Mouse (Mus musculus) CD8-positive naive resting alpha-beta T cell, adult 2 months (primary cell): ENCODE measurements around the gene Bcl9l.

ENCODE experiments used
- DNase-seq, 2 experiments: peaks; one replicate each; pipeline ENCODE4 v3.0.0; 2022; ENCODE audit warnings: low read depth in 2 of 2, low spot score in 2 of 2

Gene Bcl9l

DNA sequence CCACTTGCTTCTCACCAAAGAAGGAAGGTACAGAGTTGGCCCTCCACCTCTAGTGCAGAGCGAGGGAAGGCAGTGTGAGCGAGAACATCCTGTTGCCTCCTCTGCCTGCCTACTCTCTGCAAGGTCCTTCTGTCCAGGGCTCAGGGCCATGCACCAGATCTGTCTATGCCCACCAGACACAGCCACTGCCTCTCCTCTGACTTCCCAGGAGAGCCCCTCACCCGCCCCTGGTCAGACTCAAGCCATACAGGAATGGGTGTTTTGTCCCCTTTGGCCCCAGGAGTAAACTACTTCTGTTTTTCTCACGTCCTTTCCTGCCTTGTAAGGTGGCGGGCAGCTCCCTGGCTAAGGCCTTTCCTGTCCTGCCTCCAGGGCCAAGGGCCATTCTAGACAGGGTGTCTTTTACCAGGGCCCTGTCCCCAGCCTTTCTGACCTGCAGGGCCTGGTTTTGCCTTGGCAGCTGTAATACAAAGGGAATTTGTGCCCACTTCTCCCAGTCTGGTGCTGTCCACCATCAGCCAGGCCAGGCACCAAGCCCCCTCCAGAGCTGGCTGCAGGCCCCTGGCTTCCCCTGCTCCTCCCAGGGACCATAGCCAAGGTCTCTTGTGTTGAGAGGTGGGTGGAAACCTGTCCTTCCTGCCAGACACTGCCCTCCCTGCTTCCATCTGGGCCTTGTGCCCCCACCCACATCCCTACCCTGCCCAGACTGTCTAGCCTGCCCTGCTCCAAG is 28.4 kb downstream of the Bcl9l start:
- peak in 1 of 2 experiments; percentile 50 for DNase-seq

- no peak for DNase-seq
Measured at GRCm38 (mm10) chr9:44511935-44512716, 29.5 kb downstream of the Bcl9l start.

GRCm38 (mm10) chr9:44512717-44513003 is 30.0 kb downstream of the Bcl9l start:
- DNase-seq = no peak

DNA sequence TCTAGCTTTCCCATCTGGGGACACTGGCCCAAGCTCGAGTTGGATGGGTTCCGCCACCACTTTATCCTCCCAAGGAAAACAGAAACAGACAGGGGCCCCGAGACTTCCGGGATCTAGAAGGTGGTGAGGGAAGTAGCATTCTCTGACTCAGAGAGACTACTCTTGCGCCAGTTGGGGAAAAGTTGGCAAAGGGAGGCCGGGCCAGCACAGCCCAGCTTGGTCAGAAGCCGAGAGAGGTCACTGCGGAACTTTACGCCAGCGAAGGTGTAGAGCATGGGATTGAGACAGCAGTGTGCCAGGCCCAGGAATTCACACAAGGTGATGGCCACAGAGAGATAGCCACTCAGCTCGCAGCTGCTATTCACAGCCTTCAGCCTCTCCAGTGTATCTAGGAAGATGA is 30.5 kb downstream of the Bcl9l start:
- no peak for DNase-seq

DNA sequence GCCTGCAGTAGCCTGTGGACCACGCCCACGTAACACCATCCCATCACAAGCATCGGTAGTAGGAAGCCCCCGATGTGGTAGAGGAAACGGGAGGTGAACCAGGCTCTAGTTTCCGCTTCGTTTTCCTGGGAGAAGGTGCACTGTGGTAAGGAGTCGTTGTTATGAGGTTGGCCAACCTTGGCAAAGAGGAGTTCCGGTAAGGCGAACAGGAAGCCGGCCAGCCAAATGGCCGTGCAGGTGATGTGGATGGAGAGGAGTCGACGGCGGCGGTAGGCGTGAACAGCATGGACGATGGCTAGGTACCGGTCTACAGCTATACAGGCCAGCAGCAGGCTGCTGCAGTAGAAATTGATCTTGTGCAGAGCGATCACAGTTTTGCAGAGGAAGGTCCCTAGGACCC is 31.0 kb downstream of the Bcl9l start:
- no peak for DNase-seq

DNA sequence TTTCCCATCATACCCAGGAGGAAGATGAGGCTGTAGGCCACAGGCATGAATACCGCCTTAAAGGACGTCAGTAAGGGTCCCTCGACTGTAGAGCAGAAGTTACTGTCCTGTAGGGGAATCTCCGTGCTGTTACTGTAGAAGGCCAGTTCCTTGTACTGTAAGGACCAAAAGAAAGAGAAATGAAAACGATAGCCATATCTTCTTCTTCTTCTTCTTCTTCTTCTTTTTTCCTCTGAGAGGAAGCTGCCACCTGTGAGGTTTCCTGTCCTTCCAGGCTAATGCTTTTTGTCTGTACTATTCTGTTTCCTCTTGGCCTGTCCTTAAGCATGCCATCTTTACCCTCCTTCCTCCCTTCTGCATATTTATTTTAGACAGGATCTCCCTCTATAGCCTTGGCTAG is 31.5 kb downstream of the Bcl9l start:
- DNase-seq = no peak

DNA sequence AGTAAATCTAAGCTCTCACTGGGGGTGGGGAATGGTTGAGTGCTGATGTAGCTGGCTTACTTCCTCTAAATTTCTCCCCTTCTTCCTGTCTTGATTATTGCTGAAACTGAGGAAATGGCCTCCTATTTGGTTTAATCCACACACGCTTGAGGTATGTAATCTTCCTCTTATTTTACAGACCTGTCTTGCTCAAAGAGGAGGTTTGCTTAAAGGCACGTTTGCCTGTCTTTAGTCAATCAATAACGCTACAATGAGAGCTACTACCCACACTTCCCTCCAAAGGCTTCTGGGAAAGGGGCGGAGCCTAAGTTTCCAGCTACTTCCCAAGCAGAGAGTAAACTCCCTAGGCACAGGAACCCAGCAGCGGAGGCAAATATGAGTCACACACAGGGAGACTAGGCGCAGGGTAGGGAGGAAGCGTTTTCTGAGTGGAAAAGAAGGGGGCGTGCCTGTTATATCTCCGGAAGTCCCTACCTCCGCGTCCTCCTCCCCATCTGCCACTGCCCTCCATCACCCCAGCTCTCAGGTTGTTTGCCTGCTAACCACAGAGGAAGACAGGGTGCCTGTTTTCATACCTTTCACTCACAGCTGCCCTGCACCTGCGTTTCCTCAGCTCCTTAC is 32.6 kb downstream of the Bcl9l start:
- peak; percentile 62 to 67 for DNase-seq

DNA sequence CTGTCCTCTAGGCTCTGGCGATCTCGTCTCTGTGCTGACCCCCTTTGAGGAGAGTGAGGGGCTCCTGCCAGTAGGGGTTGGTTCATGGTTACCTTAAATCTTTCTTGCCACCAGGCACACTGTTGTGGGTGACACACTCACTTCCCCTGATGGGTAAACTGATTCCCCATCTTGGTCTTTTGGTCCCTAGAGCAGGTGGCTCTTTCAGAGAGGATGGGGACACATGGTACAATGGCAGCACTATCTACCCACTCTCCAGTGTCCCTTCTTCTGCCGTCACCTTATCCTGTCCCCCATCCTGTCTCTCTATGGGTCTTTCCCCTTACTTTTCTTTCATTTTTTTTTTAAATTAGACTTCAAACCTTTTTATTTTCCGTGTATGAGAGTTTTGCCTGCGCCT is 33.3 kb downstream of the Bcl9l start:
- DNase-seq = no peak

DNA sequence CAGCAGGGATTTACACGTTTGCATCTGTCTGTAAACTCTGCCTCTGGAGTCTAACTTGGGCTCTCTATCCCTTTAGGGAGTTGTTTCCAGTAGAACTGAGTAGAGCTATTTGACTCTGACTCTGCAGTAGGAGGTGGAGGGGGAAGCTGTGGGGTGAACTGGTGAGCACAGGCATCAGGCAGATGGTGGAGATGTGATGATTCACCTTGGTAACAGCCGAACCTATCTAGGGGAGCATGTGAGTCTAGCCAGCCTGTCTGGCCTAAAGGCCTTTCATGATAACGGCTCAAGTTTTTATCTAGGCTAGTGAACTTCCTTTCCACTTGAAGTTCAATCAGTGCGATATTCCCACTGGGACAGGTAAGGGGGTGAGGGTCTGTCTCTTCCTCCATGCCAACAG is 34.7 kb downstream of the Bcl9l start:
- peak in 1 of 2 experiments; percentile 41 for DNase-seq

DNA sequence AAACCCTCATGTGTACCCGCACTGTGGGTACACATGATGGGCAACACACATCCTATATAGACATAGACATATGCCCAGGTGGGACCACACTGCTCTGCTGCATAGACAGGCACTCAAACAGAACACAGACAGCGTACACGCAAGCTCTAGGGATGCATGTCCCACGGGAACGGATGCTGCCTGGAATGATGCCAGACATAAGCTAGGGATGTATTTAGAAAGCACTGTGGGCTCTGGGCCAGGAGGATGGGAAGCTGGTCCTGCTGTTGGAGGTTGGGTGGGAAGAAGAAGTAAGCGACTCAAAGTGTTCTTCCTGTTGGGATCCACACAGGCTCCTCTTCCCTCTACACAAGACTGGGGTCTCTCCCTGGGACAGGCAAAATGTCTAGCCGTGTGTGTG is 35.4 kb downstream of the Bcl9l start:
- no peak for DNase-seq

DNA sequence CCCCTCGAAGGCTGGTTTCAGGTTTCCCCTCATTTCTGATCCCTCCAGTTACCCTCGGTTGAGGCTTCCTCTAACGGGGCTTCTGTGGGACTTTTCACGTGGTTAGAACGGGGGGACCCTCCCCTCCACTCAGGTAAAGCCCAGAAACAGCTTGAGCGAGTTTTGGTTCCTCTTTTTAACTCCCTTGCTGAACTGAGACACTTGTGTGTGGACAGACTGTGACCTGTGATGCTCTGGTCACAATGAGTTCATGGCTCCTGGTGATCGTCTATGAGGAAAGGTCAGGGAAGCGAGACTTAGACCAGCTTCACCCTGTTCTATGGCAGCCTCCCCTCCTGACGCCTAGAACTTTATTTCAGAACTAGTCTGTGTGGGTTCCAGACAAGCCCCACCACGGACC is 39.3 kb downstream of the Bcl9l start:
- no peak for DNase-seq

GRCm38 (mm10) chr9:44523686-44524085 is 41.1 kb downstream of the Bcl9l start:
- DNase-seq = no peak

GRCm38 (mm10) chr9:44524235-44524826 is 41.7 kb downstream of the Bcl9l start:
- DNase-seq = no peak

DNA sequence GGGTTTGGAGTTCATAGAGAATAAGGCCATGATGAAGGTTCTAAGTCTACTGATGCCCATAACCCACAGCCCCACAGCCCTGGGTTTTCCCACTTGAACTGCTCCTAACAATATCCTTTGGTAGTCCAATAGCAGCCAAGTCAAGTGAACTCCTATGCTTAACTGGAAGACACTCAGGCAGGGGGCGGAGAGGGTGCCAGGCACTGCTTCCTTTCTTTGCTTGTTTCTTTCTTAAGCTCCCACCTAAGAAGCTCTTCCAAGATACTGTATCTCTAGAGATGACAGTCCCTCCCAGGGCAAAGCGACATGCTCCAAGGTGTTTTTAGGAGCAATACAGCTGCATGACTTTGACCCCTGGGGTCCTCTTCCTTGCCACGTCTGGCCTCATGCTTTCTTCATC is 42.4 kb downstream of the Bcl9l start:
- no peak for DNase-seq

- DNase-seq = no peak
Measured at GRCm38 (mm10) chr9:44525589-44525988, 43.0 kb downstream of the Bcl9l start.

DNA sequence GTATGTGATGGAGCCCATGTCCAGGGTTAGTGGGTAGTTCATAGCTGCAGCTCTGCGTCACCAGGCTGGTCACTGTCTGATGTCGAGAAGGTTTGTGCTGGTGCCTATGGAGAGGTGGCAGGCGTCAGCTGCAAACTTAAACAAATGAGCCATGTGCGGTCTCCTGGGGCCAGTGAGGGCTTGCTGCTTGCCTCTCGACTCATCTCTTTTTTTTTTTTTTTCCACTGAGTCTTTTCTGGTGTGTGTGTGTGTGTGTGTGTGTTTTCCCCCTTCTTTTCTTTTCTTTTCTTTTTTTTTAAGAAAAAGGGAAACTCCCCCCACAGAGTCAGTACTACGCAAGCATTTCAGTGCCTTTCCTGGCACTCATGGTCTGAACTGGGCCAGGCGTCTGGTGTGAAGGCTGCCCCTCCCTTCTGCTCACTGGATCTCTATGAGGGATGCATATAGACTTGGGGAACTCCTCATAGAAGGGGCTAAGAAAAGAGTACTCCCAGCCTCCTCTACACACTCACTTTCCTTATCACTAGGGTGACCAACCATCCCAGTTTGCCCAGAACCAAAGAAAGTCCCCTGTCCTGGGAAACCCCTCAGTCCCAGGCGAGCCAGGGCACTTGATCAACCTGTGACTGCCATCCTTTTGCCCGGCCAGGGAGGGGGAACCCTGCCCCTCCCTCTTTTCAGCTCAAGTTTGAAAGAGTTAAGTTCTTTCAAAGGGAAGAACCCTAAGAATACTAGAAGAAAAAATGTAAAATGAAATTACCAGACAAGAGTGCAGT is 43.9 kb downstream of the Bcl9l start:
- DNase-seq = no peak

GRCm38 (mm10) chr9:44528340-44528739 is 45.7 kb downstream of the Bcl9l start:
- no peak for DNase-seq

GRCm38 (mm10) chr9:44532991-44533580 is 50.5 kb downstream of the Bcl9l start:
- peak; percentile 70 to 77 for DNase-seq

- peak in 1 of 2 experiments; percentile 24 for DNase-seq
Measured at GRCm38 (mm10) chr9:44537625-44538301, 55.1 kb downstream of the Bcl9l start.

GRCm38 (mm10) chr9:44539816-44540421 is 57.3 kb downstream of the Bcl9l start:
- no peak for DNase-seq
